Mouse (Mus musculus) midbrain, embryonic 10.5 days (tissue): ENCODE measurements around the gene Pdzrn4. TPM values are rescaled to one million over a fixed set of nuclear protein-coding genes. Genes with fewer than 3 reads are reported as not detected.

Experiments used
- DNase-seq: peaks from one replicate; pipeline ENCODE4 v3.0.0-alpha.2; 2017; ENCODE audit warnings: low spot score
- H3K27ac ChIP-seq: fragments of 300-500 bp; sonication (generic); replicated peaks from 2 replicates; pipeline ENCODE4 v1.5.1; 2016; ENCODE audit warnings: mild to moderate bottlenecking
- H3K27me3 ChIP-seq: fragments of 300-500 bp; sonication (generic); 2 replicates; pipeline ENCODE4 v1.6.1; 2016; ENCODE audit warnings: low read depth, mild to moderate bottlenecking; ENCODE audit not compliant: poor library complexity, severe bottlenecking
- H3K36me3 ChIP-seq: fragments of 300-500 bp; sonication (generic); 2 replicates; pipeline ENCODE4 v1.6.1; 2016; ENCODE audit warnings: mild to moderate bottlenecking, moderate library complexity
- H3K4me1 ChIP-seq: fragments of 300-500 bp; sonication (generic); 2 replicates; pipeline ENCODE4 v1.6.1; 2016
- H3K4me3 ChIP-seq: fragments of 300-500 bp; sonication (generic); 2 replicates; pipeline ENCODE4 v1.5.1; 2016; ENCODE audit warnings: mild to moderate bottlenecking, moderate library complexity
- H3K9me3 ChIP-seq: fragments of 300-500 bp; sonication (generic); replicated peaks from 2 replicates; pipeline ENCODE4 v1.6.1; 2016; ENCODE audit warnings: mild to moderate bottlenecking
- WGBS: fragments of 180-500 bp; shearing (Covaris S2); methylation state at CpG from one replicate; pipeline ENCODE4 v1.1.7; 2016; 5-methylcytosine and 5-hydroxymethylcytosine counted together
- polyA plus RNA-seq: library from polyadenylated mRNA; unstranded; fragments of >200 nt; fragmentation: Nextera tagmentation; extraction: Ambion mirVana; gene quantifications from 2 replicates; pipeline ENCODE4 v1.2.1, GENCODE M21; 2016

Gene Pdzrn4
- polyA plus RNA-seq, 1 experiment from 2014 or later = 6.3 TPM

GRCm38 (mm10) chr15:92570526-92571243 lies 174.0 kb downstream of the Pdzrn4 start:
- DNase-seq = no peak
- no peak overlapping the region for H3K27ac ChIP-seq
- no peaks in the 10 kb centered on the region for H3K9me3 ChIP-seq
- peaks cover 13% of the 10 kb centered on the region for H3K27me3 ChIP-seq
- no peaks in the 10 kb centered on the region for H3K36me3 ChIP-seq
- peaks cover 7% of the 10 kb centered on the region; the same call in 1 of the 2 replicates for H3K4me1 ChIP-seq
- no peak overlapping the region for H3K4me3 ChIP-seq
- whole genome bisulfite sequencing = 79% methylated on average over 3 of the region's 3 CpGs

GRCm38 (mm10) chr15:92571244-92571539 lies 174.5 kb downstream of the Pdzrn4 start:
- H3K4me1 ChIP-seq = peaks cover 7% of the 10 kb centered on the region; the same call in 1 of the 2 replicates
- H3K36me3 ChIP-seq = no peaks in the 10 kb centered on the region
- WGBS = 87% methylated on average over 5 of the region's 5 CpGs
- H3K27ac ChIP-seq = no peak overlapping the region
- no peak for DNase-seq
- no peak overlapping the region for H3K4me3 ChIP-seq
- H3K9me3 ChIP-seq = no peaks in the 10 kb centered on the region
- peaks cover 17% of the 10 kb centered on the region for H3K27me3 ChIP-seq

GRCm38 (mm10) chr15:92577476-92577875 lies 180.8 kb downstream of the Pdzrn4 start:
- H3K27ac ChIP-seq = no peak overlapping the region
- peaks cover 36% of the 10 kb centered on the region for H3K4me1 ChIP-seq
- H3K4me3 ChIP-seq = no peak overlapping the region
- no peaks in the 10 kb centered on the region for H3K9me3 ChIP-seq
- no peaks in the 10 kb centered on the region for H3K36me3 ChIP-seq
- DNase-seq = peak; percentile 31
- 48% methylated on average over 11 of the region's 11 CpGs for WGBS
- H3K27me3 ChIP-seq = peaks cover 40% of the 10 kb centered on the region

- Histone ChIP-seq H3K4me3 (no peak overlapping the region), H3K27ac (peak overlapping the region; percentile 33; the same call in 1 of the 2 replicates), H3K9me3 (no peaks in the 10 kb centered on the region), H3K27me3 (peaks cover 32% of the 10 kb centered on the region), H3K36me3 (no peaks in the 10 kb centered on the region), H3K4me1 (peaks cover 36% of the 10 kb centered on the region)
- no peak for DNase-seq
- WGBS = 52% methylated on average over 3 of the region's 3 CpGs
Observed at GRCm38 (mm10) chr15:92580217-92580616, 183.5 kb downstream of the Pdzrn4 start.

GRCm38 (mm10) chr15:92580742-92581383 lies 184.2 kb downstream of the Pdzrn4 start:
- H3K27ac ChIP-seq = no peak overlapping the region
- peaks cover 25% of the 10 kb centered on the region; the same call in 1 of the 2 replicates for H3K27me3 ChIP-seq
- WGBS = 61% methylated on average over 9 of the region's 9 CpGs
- H3K9me3 ChIP-seq = no peaks in the 10 kb centered on the region
- H3K4me1 ChIP-seq = peaks cover 36% of the 10 kb centered on the region
- no peak overlapping the region for H3K4me3 ChIP-seq
- DNase-seq = peak; percentile 29
- H3K36me3 ChIP-seq = no peaks in the 10 kb centered on the region

GRCm38 (mm10) chr15:92584357-92585138 lies 187.9 kb downstream of the Pdzrn4 start:
- Histone ChIP-seq H3K4me1 (peaks cover 19% of the 10 kb centered on the region), H3K27ac (no peak overlapping the region), H3K27me3 (peaks cover 2% of the 10 kb centered on the region; the same call in 1 of the 2 replicates), H3K9me3 (no peaks in the 10 kb centered on the region), H3K4me3 (no peak overlapping the region), H3K36me3 (no peaks in the 10 kb centered on the region)
- WGBS = 90% methylated on average over 14 of the region's 14 CpGs
- no peak for DNase-seq

- no peak overlapping the region for H3K4me3 ChIP-seq
- H3K27me3 ChIP-seq = no peaks in the 10 kb centered on the region; the same call in 1 of the 2 replicates
- no peaks in the 10 kb centered on the region for H3K36me3 ChIP-seq
- no peaks in the 10 kb centered on the region for H3K9me3 ChIP-seq
- WGBS = 75% methylated on average over 1 of the region's 1 CpGs
- no peak overlapping the region for H3K27ac ChIP-seq
- no peak for DNase-seq
- H3K4me1 ChIP-seq = no peaks in the 10 kb centered on the region
Observed at GRCm38 (mm10) chr15:92587431-92587830, 190.8 kb downstream of the Pdzrn4 start.

- WGBS = 40% methylated on average over 2 of the region's 2 CpGs
- Histone ChIP-seq H3K4me1 (peaks cover 33% of the 10 kb centered on the region), H3K27ac (no peak overlapping the region), H3K9me3 (no peaks in the 10 kb centered on the region), H3K36me3 (no peaks in the 10 kb centered on the region), H3K4me3 (no peak overlapping the region), H3K27me3 (peaks cover 9% of the 10 kb centered on the region; the same call in 1 of the 2 replicates)
- no peak for DNase-seq
Observed at GRCm38 (mm10) chr15:92594721-92595120, 198.0 kb downstream of the Pdzrn4 start.

GRCm38 (mm10) chr15:92597011-92597780 lies 200.5 kb downstream of the Pdzrn4 start:
- Histone ChIP-seq H3K4me1 (peaks cover 33% of the 10 kb centered on the region), H3K27me3 (peaks cover 9% of the 10 kb centered on the region; the same call in 1 of the 2 replicates), H3K36me3 (no peaks in the 10 kb centered on the region), H3K4me3 (peak overlapping the region; percentile 61), H3K27ac (peak overlapping the region; percentile 80), H3K9me3 (no peaks in the 10 kb centered on the region)
- WGBS = 2% methylated on average over 20 of the region's 20 CpGs
- DNase-seq = peak; percentile 58

GRCm38 (mm10) chr15:92598380-92599295 lies 202.0 kb downstream of the Pdzrn4 start:
- WGBS = under 1% methylated on average over 18 of the region's 18 CpGs
- Histone ChIP-seq H3K27ac (peak overlapping the region; percentile 57; the same call in 1 of the 2 replicates), H3K4me1 (peaks cover 33% of the 10 kb centered on the region), H3K36me3 (peaks cover 2% of the 10 kb centered on the region), H3K9me3 (no peaks in the 10 kb centered on the region), H3K27me3 (peaks cover 9% of the 10 kb centered on the region; the same call in 1 of the 2 replicates), H3K4me3 (peak overlapping the region; percentile 61)
- peak; percentile 26 for DNase-seq

GRCm38 (mm10) chr15:92599381-92599780 lies 202.7 kb downstream of the Pdzrn4 start:
- Histone ChIP-seq H3K4me3 (peak overlapping the region; percentile 61), H3K36me3 (peaks cover 10% of the 10 kb centered on the region), H3K9me3 (no peaks in the 10 kb centered on the region), H3K27me3 (peaks cover 9% of the 10 kb centered on the region; the same call in 1 of the 2 replicates), H3K27ac (peak overlapping the region; percentile 57; the same call in 1 of the 2 replicates), H3K4me1 (peaks cover 33% of the 10 kb centered on the region)
- no peak for DNase-seq
- 15% methylated on average over 7 of the region's 7 CpGs for WGBS
